Mouse (Mus musculus): ENCODE data around the gene Vav2. TPM values are rescaled to one million over a fixed set of nuclear protein-coding genes. Genes with fewer than 3 reads are reported as not detected.

Vav2 gene
- total and polyA plus RNA-seq, 2 experiments from 2014 or later: 2.4 to 16.8 TPM

DNA sequence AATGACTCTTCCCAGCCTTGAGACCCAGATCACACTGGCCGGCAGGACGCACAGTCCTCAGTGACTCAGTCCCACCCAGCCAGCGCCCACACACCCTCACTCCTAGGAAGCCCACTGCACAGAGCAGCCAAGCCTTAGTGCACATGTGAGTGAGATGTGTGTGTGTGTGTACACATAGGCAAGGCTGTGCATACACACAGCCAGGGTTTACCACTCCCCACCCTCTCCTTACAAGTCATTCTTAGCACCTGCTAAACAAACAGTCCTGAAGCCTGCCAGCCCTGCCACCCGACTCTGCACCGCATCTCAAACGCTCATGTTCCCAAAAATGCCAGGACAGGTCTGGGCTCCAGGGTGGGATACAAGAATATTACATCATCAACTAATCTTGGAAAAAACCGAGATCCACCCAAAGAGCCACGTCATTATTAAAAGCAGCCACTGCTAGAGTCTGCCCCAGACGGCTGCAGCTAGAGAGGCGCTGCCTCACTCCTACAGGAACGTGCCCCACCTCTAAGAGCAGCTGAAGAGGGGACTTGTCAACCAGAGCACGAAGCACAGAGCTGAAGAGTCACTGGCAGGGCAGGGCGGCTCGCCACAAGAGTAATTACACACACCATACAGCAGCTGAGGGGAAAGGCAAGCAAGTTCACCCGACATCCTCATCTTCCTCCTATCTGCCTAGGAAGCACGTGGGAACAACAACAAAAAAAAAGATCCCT, 12.7 kb downstream of the Vav2 start:
- H3K9me3 ChIP-seq (replicated peaks; ENCODE audit: control insufficient read depth, low read length): no peaks in the 10 kb centered on the region
- H3K27me3 ChIP-seq (ENCODE audit: control insufficient read depth, insufficient read depth, low read length): no peaks in the 10 kb centered on the region
- TF ChIP-seq CTCF (IDR thresholded peaks at IDR 0.05; ENCODE audit: low read depth): no peak
- no peaks in the 10 kb centered on the region for H3K36me3 ChIP-seq (replicated peaks; ENCODE audit: control insufficient read depth, insufficient read depth, low read length)
- H3K4me1 ChIP-seq (ENCODE audit: control insufficient read depth, insufficient read depth): peaks cover 49% of the 10 kb centered on the region
- no peak overlapping the region for H3K27ac ChIP-seq (ENCODE audit: low read depth)
- H3K4me3 ChIP-seq (ENCODE audit: low read depth, low read length): no peak overlapping the region
- no peak overlapping the region for H3K4me2 ChIP-seq (ENCODE audit: low read depth, low read length)
- WGBS: 29% methylated on average over 16 of the region's 16 CpGs
- no peak for ATAC-seq (ENCODE audit: insufficient read depth, low read depth)
- H3K9ac ChIP-seq (replicated peaks; ENCODE audit: low read depth, low read length): no peak overlapping the region
- DNase-seq (ENCODE audit: low spot score): no peak

DNA sequence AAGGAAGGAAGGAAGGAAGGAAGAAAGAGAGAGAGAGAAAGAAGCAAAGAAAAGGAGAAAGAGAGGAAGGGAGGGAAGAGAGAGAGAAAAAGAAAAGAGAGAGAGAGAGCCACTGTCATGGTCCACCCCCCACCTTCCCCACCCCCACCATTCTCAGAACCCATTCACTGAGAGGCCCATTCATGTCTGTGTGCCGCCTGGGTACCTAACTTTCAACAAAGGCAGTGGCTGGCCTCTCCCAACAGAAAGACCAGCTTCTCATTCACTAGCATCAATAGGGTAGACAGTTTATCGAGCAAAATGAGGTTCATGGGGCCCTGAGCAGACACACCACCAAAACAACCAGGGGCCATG, 13.3 kb downstream of the Vav2 start:
- no peak overlapping the region for H3K4me3 ChIP-seq (ENCODE audit: low read depth, low read length)
- H3K4me2 ChIP-seq (ENCODE audit: low read depth, low read length): no peak overlapping the region
- no peaks in the 10 kb centered on the region for H3K9me3 ChIP-seq (replicated peaks; ENCODE audit: control insufficient read depth, low read length)
- H3K36me3 ChIP-seq (replicated peaks; ENCODE audit: control insufficient read depth, insufficient read depth, low read length): no peaks in the 10 kb centered on the region
- no peak for DNase-seq (ENCODE audit: low spot score)
- no peak overlapping the region for H3K27ac ChIP-seq (ENCODE audit: low read depth)
- no peaks in the 10 kb centered on the region for H3K27me3 ChIP-seq (ENCODE audit: control insufficient read depth, insufficient read depth, low read length)
- no peak for ATAC-seq (ENCODE audit: insufficient read depth, low read depth)
- TF ChIP-seq CTCF (IDR thresholded peaks at IDR 0.05; ENCODE audit: low read depth) (no peak), EP300 (IDR thresholded peaks at IDR 0.05; ENCODE audit: low read depth) (no peak)
- no peak overlapping the region for H3K9ac ChIP-seq (replicated peaks; ENCODE audit: low read depth, low read length)
- WGBS: 82% methylated on average over 2 of the region's 2 CpGs
- peaks cover 43% of the 10 kb centered on the region for H3K4me1 ChIP-seq (ENCODE audit: control insufficient read depth, insufficient read depth)

DNA sequence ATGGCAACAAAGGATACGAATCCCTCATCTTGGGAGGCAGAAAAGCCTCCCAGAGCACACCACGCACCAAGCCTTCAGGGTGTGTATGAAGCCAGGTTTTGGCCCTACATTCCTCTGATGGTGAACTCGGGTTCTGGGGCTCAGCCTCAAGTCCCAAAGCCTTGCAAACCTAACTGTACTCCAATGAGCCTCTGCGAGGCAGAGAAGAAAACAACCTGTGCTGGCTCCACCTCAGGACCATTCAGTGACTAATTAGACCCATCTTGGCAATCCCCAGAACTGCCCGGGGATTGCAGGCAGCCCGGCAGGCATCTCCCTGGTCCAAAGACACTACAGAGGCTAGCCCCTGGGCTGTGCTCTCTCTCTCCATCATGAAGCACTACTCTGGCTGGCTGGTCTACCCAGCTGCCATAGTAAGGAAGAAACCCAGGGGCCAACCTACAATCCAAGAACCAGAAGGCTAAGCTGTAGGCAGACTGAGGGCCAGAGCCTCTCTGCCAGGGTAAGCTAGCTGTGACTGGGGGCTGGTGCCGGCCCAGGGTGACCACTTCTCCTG, 14.5 kb downstream of the Vav2 start:
- Histone ChIP-seq H3K9ac (replicated peaks; ENCODE audit: low read depth, low read length) (no peak overlapping the region), H3K27ac (ENCODE audit: low read depth) (no peak overlapping the region), H3K4me1 (ENCODE audit: control insufficient read depth, insufficient read depth) (peaks cover 31% of the 10 kb centered on the region), H3K9me3 (replicated peaks; ENCODE audit: control insufficient read depth, low read length) (no peaks in the 10 kb centered on the region), H3K27me3 (ENCODE audit: control insufficient read depth, insufficient read depth, low read length) (no peaks in the 10 kb centered on the region), H3K36me3 (replicated peaks; ENCODE audit: control insufficient read depth, insufficient read depth, low read length) (no peaks in the 10 kb centered on the region), H3K4me2 (ENCODE audit: low read depth, low read length) (no peak overlapping the region), H3K4me3 (ENCODE audit: low read depth, low read length) (no peak overlapping the region)
- 49% methylated on average over 7 of the region's 7 CpGs for WGBS
- TF ChIP-seq EP300 (IDR thresholded peaks at IDR 0.05; ENCODE audit: low read depth): no peak
- TF ChIP-seq CTCF (IDR thresholded peaks at IDR 0.05; ENCODE audit: low read depth): no peak
- DNase-seq (ENCODE audit: low spot score) (no peak), ATAC-seq (ENCODE audit: insufficient read depth, low read depth) (no peak)

DNA sequence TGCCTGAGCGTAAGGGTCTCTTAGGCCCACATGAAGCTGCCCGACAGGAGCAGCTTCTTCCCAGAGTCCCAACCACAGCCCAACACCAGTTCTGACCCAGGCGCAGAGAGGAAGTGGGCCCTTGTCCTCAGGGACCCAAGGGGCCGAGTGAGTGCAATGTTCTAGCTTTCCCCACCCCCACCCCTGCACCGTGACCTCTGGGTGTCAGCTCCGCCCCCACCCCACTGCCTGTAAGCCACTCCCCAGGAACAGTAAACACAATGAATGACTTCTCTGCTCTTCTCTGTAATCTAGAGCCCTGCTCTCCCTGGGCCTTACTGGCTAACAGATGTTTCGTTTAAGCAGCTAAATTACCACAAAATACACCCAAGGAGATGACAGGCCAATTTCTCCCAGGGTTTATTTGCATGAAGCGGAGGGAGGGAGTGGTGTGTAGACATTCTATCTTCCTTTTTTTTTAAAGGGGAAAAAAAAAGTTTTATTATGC, 15.1 kb downstream of the Vav2 start:
- DNase-seq (ENCODE audit: low spot score) (peak; percentile 33), ATAC-seq (ENCODE audit: insufficient read depth, low read depth) (peak; percentile 63)
- TF ChIP-seq CTCF (IDR thresholded peaks at IDR 0.05; ENCODE audit: low read depth): no peak
- TF ChIP-seq EP300 (IDR thresholded peaks at IDR 0.05; ENCODE audit: low read depth): no peak
- Histone ChIP-seq H3K4me1 (ENCODE audit: control insufficient read depth, insufficient read depth) (peaks cover 27% of the 10 kb centered on the region), H3K9ac (replicated peaks; ENCODE audit: low read depth, low read length) (no peak overlapping the region), H3K27ac (ENCODE audit: low read depth) (peak overlapping the region; percentile 46; the same call in 1 of the 2 replicates), H3K9me3 (replicated peaks; ENCODE audit: control insufficient read depth, low read length) (no peaks in the 10 kb centered on the region), H3K36me3 (replicated peaks; ENCODE audit: control insufficient read depth, insufficient read depth, low read length) (no peaks in the 10 kb centered on the region), H3K4me2 (ENCODE audit: low read depth, low read length) (no peak overlapping the region), H3K4me3 (ENCODE audit: low read depth, low read length) (no peak overlapping the region), H3K27me3 (ENCODE audit: control insufficient read depth, insufficient read depth, low read length) (no peaks in the 10 kb centered on the region)
- WGBS: 40% methylated on average over 8 of the region's 8 CpGs

DNA sequence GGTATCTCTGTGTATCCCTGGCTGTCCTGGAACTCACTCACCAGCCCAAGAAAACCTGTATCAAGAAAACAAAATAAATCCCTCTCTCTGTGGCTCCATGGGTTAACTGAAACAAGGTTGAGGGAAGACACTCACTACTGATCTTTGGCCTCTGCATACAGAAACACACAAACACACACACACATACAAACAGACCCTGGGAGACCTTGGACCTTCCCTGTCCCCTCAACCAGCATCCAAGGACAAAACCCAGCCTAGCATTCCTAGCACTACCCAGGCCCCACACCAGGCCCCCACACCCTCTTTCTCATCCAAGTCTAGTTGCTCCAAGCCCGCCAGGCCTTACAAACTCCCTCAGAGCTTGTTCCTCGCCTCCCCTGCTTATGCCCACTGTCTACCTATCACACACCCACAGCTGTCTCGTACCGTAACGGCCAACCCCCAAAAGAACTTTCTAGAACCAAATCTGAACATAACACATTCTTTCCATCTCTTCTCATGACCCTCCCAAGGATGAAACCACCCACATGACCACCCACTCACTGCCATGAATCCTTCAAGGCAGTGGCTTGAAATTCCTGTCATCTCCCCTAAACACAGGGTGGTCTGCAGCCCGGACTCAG, 16.2 kb downstream of the Vav2 start:
- H3K4me2 ChIP-seq (ENCODE audit: low read depth, low read length): no peak overlapping the region
- DNase-seq (ENCODE audit: low spot score) (no peak), ATAC-seq (ENCODE audit: insufficient read depth, low read depth) (no peak)
- no peak for TF ChIP-seq CTCF (IDR thresholded peaks at IDR 0.05; ENCODE audit: low read depth)
- TF ChIP-seq EP300 (IDR thresholded peaks at IDR 0.05; ENCODE audit: low read depth): no peak
- 78% methylated on average over 6 of the region's 6 CpGs for WGBS
- no peaks in the 10 kb centered on the region for H3K9me3 ChIP-seq (replicated peaks; ENCODE audit: control insufficient read depth, low read length)
- H3K36me3 ChIP-seq (replicated peaks; ENCODE audit: control insufficient read depth, insufficient read depth, low read length): no peaks in the 10 kb centered on the region
- H3K4me3 ChIP-seq (ENCODE audit: low read depth, low read length): no peak overlapping the region
- no peak overlapping the region for H3K9ac ChIP-seq (replicated peaks; ENCODE audit: low read depth, low read length)
- no peak overlapping the region for H3K27ac ChIP-seq (ENCODE audit: low read depth)
- H3K4me1 ChIP-seq (ENCODE audit: control insufficient read depth, insufficient read depth): peaks cover 16% of the 10 kb centered on the region
- H3K27me3 ChIP-seq (ENCODE audit: control insufficient read depth, insufficient read depth, low read length): no peaks in the 10 kb centered on the region
